Mouse (Mus musculus) spleen, postnatal 4 days (tissue): ENCODE measurements around the gene 1700007K13Rik.

Experiments
- DNase-seq, 2 experiments: peaks; one replicate each; pipeline ENCODE4 v3.0.0; 2022; ENCODE audit warnings: low spot score in 2 of 2

The 1700007K13Rik gene

DNA sequence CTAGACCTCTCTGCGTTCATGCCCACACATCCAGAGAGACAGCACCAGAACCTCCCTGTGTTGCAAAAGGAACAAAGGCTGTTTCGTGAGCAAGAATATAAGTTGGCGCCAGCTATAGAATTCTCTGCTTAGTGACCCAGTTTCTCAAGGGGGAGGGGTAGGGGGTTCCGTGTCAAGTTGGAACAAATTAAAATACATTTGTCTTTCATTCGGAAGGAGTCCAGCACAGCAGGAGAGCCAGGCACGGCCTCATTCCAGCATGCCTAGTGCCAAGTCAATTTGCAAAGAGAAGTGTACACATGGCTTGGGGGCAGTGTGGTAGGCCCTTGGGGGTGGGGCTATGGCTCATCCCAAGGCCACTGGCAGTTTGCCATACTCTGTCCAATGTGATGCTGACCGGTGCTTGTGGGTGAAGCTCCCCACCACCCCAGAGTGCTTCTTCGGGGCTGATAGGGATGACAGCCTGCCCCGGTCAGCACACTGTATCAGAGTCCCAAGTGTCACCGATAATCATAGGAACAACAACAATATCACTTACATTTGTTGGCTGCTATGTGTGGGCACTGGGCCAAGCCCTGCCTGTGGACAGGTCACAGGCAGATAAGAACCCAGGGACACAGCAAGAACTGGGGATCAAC lies 50.6 kb downstream of the 1700007K13Rik start:
- DNase-seq: no peak

DNA sequence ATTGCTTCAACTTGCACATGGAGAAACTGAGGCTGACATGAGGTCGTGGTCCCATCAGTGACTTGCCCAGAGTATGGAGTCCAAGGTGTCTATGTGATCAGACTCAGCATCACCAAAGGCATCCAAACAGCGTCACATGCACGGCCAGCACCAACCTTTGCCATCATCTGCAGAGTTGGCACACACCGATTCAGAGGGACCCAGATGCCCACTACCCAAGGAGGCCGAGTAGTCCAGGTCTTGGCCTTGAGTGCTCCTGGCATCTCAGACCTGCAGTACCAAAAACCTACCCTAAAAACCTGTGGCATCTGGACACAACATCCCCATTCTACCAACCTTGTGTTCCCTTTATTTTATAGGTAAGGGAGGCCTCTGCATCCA lies 51.4 kb downstream of the 1700007K13Rik start:
- DNase-seq: no peak

DNA sequence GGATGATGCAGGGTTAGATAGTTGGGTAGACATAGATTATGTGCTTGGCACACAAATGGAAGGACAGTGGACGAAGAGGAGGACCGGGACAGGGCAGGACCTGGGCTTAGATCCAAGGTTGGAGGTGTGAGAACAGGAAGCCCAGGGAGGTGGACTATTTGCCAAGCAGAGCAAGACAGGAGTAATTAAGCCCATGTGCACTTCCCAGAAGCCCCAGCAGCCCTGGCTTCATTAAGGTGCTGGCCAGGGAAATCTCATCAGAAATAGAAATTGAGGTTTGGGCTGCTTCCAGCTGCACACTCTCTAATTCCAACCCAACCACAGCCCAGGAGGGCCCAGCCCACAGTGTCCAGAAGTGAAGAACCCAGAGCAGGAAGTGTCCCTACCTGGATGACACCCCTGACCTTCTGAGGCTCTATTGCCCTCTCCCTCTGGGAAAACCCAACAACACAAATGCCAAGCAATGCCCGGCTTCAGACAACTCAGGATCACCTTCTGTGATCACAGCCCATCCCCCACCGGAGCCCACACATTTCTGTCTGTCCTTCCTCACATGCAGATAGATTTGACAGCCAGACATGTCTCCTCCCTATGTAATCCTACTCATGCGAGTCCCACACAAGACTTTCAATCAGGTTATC lies 51.9 kb downstream of the 1700007K13Rik start:
- DNase-seq: no peak

DNA sequence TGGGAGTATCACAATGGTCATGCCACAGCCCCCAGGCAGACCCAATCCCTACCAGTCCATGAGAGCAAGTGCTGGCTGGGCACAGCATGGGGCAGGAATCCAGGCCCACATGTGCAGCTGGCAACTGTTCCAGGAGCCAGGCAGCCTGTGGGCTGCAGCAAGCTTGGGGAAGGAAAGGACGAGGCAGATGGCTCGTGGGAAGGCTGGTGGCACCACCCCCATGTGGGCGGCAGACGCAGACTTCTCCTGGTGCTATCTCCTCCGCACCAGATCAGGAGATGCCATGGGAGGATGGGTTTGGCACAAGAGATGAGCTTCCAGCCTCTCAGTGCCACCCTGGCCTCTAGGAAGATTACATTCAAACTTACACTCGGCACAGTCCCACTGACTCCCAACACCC lies 53.2 kb downstream of the 1700007K13Rik start:
- DNase-seq: no peak
